Mouse (Mus musculus): ENCODE data around the gene Mfsd2a. TPM values are rescaled to one million over a fixed set of nuclear protein-coding genes. Genes with fewer than 3 reads are reported as not detected.

Gene Mfsd2a
- total RNA-seq, 2 experiments from 2014 or later, result not detected

- no peak for ATAC-seq (replicated peaks; ENCODE audit: low FRiP score, poor library complexity, severe bottlenecking)
Measured at GRCm38 (mm10) chr4:122897750-122898149, 63.2 kb downstream of the Mfsd2a start.

Other genes starting within 250 kb of the Mfsd2a start
- 33.6 and 48.4 TPM in 2 replicates for gene Ppt1, start 124.9 kb downstream of the Mfsd2a start, total RNA-seq (2015; ENCODE audit: low replicate concordance)
- gene Ppt1, start 124.9 kb downstream of the Mfsd2a start, total RNA-seq (2017; ENCODE audit: low replicate concordance), result 12.9 and 14.9 TPM in 2 replicates
- 77.8 and 106 TPM in 2 replicates for gene Cap1, start 75.1 kb downstream of the Mfsd2a start, total RNA-seq (2015; ENCODE audit: low replicate concordance)
- 76.8 and 86.9 TPM in 2 replicates for gene Cap1, start 75.1 kb downstream of the Mfsd2a start, total RNA-seq (2017; ENCODE audit: low replicate concordance)
- 1.7 TPM in 1 of 2 replicates, not detected in the other for gene Mycl, start 34.5 kb upstream of the Mfsd2a start, total RNA-seq (2015; ENCODE audit: low replicate concordance)
- 0.56 and 2.5 TPM in 2 replicates for gene Mycl, start 34.5 kb upstream of the Mfsd2a start, total RNA-seq (2017; ENCODE audit: low replicate concordance)
- gene Trit1, start 55.4 kb upstream of the Mfsd2a start, total RNA-seq (2015; ENCODE audit: low replicate concordance), result 3.5 and 5.0 TPM in 2 replicates
- 2.0 and 3.2 TPM in 2 replicates for gene Trit1, start 55.4 kb upstream of the Mfsd2a start, total RNA-seq (2017; ENCODE audit: low replicate concordance)
- gene Bmp8b, start 144.0 kb upstream of the Mfsd2a start, total RNA-seq (2015; ENCODE audit: low replicate concordance), result 0.19 TPM in 1 of 2 replicates, not detected in the other
- 0.28 TPM in 1 of 2 replicates, not detected in the other for gene Bmp8b, start 144.0 kb upstream of the Mfsd2a start, total RNA-seq (2017; ENCODE audit: low replicate concordance)
- gene Oxct2b, start 155.1 kb upstream of the Mfsd2a start, total RNA-seq (2015; ENCODE audit: low replicate concordance), result not detected in 2 replicates
- gene Oxct2b, start 155.1 kb upstream of the Mfsd2a start, total RNA-seq (2017; ENCODE audit: low replicate concordance), result not detected in 2 replicates
- gene Ppie, start 178.8 kb upstream of the Mfsd2a start, total RNA-seq (2015; ENCODE audit: low replicate concordance), result 5.2 and 5.6 TPM in 2 replicates
- 4.3 and 15.4 TPM in 2 replicates for gene Ppie, start 178.8 kb upstream of the Mfsd2a start, total RNA-seq (2017; ENCODE audit: low replicate concordance)
- gene Hpcal4, start 222.0 kb upstream of the Mfsd2a start, total RNA-seq (2015; ENCODE audit: low replicate concordance), result not detected in 2 replicates
- gene Hpcal4, start 222.0 kb upstream of the Mfsd2a start, total RNA-seq (2017; ENCODE audit: low replicate concordance), result not detected in 2 replicates
- not detected in 2 replicates for gene Nt5c1a, start 240.3 kb upstream of the Mfsd2a start, total RNA-seq (2015; ENCODE audit: low replicate concordance)
- gene Nt5c1a, start 240.3 kb upstream of the Mfsd2a start, total RNA-seq (2017; ENCODE audit: low replicate concordance), result not detected in 2 replicates

Data from erythroblast, adult 5-6 weeks (primary cell).